Mouse (Mus musculus) ovary, postnatal 14 days (tissue): ENCODE measurements around the gene Gm4969.
"Not testable (repeated sequence)": the region's sequence is repeated elsewhere in the genome, so short reads cannot be mapped to it uniquely, and the experiment has no call there.

Experiments used
- DNase-seq: peaks from one replicate; pipeline ENCODE4 v3.0.0; 2022; ENCODE audit warnings: low spot score

Gene Gm4969

DNA sequence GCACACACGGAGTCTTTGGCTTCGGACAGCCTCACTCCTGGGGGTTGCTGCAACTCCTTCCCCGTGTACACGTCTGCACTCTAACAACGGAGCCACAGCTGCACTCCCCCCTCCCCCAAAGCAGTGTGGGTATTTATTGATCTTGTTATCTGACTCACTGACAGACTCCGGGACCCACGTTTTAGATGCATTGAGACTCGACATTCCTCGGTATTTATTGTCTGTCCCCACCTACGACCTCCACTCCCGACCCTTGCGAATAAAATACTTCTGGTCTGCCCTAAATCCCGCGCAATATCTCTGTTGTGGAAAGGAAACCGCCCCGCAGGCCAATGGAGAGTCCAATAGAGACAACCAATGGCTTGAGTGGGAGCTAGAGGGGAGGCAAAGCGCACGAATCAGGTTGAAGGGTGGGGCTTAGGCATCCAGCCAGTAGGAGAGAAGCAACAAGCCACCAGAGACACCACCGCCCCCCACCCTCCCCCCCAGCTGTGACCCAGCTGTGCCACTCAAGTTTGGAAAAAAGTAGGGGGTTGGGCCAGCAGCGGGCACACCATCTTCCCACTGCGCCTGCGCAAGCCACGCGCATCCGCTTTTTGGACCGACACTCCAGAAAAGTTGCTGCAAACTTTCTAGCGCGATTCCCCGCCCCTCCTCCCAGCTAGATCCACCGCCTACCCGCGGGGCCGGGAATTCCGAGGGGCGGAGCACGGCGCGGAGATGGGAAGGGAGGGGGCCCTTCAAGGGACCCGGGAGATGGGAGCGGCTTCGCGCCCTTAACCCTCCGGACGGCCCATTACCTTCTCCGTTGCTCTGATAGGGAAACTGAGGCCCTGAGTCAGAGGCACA, 24.4 kb downstream of the Gm4969 start:
- peak; percentile 93 for DNase-seq

DNA sequence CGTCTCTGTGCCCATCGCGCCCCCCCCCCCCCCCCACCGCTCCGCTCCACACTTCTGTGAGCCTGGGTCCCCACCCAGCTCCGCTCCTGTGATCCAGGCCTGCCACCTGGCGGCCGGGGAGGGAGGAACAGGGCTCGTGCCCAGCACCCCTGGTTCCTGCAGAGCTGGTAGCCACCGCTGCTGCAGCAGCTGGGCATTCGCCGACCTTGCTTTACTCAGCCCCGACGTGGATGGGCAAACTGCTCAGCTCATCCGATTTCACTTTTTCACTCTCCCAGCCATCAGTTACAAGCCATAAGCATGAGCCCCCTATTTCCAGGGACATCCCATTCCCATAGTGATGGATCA, 25.0 kb downstream of the Gm4969 start:
- DNase-seq = peak; percentile 89

DNA sequence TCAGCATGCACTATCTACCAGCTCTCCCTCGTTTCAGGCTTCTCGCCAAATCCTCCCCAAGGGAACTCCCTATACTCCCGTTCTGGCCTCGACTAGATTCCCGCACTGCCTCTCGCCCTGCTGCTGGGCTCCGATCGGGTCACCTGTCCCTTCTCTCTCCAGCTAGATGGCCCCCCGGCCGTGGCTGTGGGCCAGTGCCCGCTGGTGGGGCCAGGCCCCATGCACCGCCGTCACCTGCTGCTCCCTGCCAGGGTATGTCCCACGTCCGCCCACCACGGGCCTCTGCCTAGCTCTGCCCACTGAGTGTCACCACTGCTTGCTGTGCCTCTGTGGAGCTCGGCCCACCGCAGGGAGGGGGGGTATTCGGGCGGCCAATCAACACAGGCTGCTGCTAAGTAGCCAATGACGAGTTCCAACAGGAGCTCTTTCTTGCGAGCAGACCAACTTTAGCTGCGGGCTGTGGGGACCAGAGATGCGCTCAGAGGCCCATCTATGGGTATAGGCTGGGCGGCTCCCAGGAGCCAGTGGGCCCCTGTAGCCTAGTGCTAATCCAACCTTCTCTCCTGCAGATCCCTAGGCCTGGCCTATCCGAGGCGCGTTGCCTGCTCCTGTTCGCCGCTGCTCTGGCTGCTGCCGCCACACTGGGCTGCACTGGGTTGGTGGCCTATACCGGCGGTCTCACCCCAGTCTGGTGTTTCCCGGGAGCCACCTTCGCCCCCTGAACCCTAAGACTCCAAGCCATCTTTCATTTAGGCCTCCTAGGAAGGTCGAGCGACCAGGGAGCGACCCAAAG, 25.6 kb downstream of the Gm4969 start:
- DNase-seq = no peak

DNA sequence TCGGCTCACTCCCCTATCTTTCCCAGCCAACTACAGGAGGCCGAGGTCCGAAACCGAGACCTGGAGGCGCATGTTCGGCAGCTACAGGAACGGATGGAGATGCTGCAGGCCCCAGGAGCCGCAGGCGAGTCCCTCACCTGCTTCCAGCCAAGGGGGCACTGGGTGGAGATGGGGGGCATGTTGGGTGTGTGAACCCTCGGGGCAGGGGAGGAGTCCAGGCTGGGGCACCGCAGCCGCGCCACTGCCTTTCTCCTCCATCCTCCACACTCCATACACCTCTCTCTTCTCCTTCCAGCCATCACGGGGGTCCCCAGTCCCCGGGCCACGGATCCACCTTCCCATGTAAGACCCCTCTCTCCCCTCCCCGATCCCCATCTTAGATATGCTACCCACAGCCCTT, 26.3 kb downstream of the Gm4969 start:
- DNase-seq = no peak

DNA sequence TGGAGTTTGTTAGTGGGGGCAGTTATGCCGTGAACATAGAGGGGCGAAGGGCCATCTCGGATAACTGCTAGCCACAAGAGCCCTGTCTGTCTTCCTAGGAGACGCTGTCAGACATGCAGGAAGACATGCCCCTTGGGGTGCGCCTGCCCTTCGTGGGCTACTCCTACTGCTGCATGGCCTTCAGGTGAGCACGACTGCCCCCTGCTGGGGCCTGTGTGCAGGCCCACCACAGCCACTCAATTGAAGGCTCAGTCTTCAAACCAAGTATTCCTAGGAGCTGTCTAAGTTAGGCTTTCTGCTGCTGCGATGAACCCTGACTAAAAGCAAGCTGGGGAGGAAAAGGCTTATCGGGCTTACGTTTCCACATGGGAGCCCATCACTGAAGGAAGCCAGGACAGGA, 29.4 kb downstream of the Gm4969 start:
- no peak for DNase-seq

DNA sequence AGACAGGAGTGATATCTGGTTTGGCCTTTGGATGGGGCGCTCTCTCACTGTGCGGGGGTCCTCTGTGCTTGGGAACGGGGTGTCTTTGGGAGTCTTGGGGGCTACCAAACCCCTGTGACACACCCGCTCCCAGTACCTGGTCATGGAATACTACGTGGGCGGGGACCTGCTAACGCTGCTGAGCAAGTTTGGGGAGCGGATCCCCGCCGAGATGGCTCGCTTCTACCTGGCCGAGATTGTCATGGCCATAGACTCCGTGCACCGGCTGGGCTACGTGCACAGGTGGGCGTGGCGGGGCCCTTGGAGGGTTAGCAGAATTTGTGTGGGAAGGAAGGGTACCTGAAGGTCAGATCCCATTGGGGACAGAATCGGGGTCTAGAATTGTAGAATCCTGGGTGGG, 31.4 kb downstream of the Gm4969 start:
- no peak for DNase-seq

DNA sequence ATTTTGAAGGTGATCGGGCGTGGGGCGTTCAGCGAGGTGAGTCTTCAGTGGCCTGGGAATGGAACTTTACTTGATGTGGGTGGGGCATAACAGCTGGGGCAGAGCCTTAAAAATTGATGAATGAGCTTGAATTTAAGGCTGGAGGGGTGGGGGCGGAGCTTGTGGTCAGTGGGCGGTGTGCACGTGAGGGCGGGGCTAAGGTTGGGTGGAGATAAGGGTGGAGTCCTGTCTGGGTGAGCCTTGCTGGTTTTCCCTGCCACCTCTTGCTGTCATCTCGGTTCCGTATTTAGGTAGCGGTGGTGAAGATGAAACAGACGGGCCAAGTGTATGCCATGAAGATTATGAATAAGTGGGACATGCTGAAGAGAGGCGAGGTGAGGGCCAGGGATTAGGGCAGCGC, 32.1 kb downstream of the Gm4969 start:
- no peak for DNase-seq

DNA sequence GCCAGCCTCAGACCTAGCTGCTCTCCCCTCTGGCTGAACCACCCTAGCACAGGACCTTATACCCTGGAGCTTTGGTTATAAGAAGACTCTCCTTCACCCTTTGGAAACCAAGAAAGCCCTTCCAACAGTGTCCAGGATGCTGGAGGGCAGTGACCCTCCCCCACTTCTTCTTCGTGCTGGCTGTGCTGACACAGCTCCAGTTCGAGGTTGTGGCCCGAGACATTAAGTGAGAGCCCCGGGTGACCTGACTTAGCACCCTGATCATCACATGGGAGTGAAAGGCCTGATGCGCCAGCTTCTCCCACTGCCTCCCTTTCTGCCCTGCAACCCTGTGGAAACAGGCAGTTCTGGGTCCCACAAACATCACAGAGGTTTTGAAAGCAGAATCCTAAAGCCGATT, 32.7 kb downstream of the Gm4969 start:
- DNase-seq = no peak

DNA sequence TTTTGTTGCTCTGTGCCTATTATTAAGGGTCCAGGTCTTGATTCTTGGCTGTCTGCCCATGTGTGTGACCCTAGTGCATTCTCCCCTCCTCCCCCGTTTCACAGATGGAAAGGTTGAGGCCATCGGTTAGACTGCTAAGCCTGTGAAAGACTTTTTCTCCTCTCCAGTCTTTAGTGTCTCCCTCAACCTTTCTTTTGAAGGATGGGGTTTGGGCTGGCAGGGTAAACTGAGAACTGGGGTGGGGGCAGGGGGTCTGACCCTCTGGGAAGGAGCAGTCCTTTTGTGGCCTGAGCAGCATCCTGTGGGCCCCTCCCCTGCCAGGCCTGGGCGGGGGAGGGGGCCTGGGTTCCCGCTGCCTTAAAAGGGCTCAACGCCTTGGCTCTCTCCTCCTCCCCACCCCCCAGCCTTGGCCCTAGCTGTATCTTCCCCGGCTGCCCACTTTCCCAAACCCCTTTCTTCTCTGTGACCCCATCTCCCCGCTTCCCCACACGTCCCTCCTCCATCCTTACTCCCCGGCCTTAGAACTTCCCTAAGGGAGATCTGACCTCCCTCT, 33.2 kb downstream of the Gm4969 start:
- DNase-seq = no peak

DNA sequence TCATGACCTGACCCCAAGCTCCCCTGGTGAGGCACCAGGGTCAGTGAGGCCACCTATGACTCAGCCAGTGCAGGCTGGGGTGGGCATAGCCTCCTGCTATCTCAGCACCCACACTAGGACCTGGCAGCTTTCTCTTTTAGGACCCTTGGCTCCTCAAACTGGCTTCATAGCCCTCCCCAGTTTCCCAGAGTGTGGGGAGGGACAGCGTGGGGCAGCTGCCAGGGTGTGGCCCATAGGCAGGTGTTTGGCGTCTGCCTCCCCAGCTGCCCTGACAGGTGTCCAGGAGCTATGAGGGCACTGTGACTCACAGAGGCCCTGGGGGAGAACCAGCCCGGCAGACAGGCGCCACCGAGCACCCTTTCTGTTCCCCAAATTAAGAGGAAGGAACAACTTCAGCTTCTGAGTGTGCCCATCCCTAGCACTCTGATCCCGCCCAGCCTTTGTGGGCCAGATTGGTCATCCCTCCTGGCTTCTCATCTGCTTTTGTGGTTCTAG, 33.8 kb downstream of the Gm4969 start:
- no peak for DNase-seq

DNA sequence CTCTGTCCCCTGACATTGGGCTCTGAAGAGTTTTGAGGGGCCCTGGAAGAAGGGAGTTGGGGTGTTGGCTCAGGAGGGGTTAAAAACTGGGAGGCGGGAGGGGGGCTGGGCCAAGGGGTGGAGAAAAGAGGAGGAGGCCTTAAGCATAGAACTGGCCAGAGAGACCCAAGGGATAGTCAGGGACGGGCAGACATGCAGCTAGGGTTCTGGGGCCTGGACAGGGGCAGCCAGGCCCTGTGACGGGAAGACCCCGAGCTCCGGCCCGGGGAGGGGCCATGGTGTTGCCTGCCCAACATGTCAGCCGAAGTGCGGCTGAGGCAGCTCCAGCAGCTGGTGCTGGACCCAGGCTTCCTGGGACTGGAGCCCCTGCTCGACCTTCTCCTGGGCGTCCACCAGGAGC, 34.5 kb downstream of the Gm4969 start, which contains the start of gene Dmpk:
Dmpk (plus strand) TSS at position 149 of the 400 bp plus-strand sequence.
- DNase-seq = no peak

DNA sequence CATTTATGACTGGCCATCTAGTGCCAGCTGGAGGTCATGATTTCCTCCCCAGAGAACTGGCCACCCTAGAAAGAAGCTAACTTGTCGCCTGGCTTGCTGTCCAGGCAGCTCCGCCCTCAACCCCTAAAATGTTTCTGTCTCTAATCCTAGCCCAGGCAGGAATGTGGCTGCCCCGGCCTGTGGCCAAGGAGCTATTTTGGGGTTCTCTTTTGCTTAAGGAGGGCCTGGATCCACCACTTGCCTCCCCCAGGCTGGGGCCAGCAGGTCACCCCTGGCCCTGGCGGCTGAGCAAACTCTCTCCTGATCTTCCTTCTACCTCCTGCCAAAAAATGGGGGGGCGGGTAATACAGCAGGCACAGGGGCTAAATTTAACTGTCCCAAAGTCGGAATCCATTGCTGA, 35.1 kb downstream of the Gm4969 start:
- DNase-seq = no peak

DNA sequence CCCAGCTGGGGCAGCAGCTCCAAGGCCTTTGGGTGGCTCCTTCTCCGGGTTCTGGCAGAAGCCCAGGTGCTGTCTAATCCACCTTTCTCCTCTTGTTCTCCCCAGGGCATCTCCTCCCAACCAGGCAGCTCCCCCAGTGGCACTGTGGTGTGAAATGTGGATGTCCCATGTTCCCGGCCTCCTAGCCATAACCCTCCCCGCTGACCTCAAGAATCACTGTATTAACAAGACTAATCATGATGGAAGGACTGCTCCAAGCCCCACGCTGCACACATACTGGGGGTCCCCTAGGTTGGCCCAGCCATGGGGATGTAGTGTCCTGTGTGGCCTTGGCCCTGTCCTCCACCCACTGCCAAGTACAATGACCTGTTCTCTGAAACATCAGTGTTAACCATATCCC, 36.0 kb downstream of the Gm4969 start:
- no peak for DNase-seq

DNA sequence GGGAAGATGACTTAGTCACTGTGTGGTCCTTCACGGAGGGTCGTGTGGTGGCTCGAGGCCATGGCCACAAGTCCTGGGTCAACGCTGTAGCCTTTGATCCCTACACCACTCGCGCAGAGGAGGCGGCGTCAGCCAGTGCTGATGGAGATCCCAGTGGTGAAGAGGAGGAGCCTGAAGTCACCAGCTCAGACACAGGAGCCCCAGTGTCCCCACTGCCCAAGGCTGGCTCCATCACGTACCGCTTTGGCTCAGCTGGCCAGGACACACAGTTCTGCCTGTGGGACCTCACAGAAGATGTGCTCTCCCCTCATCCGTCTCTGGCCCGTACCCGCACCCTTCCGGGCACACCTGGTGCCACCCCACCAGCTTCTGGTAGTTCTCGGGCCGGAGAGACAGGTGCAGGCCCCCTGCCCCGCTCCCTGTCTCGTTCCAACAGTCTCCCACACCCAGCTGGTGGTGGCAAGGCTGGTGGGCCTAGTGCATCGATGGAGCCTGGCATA, 37.7 kb downstream of the Gm4969 start:
- no peak for DNase-seq

DNA sequence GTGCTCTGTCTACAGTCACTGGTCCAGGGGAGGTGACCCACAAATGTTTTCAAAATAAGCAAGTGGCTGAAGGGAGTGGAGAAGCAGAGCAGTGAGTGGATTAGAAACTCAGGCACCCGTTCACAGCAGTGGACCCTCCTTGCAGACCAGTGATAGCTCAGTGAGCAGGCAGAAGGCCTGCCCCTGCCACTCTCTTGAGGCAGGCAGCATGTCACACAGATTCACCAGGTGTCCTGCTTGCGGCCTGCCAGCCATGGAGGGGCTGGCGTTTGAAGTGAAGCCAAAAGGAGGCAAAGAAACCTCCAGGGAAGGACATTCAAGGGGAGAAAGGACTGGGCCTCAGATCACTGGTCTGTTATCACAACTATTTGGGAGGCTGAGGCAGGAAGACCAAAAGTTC, 39.4 kb downstream of the Gm4969 start:
- no peak for DNase-seq

DNA sequence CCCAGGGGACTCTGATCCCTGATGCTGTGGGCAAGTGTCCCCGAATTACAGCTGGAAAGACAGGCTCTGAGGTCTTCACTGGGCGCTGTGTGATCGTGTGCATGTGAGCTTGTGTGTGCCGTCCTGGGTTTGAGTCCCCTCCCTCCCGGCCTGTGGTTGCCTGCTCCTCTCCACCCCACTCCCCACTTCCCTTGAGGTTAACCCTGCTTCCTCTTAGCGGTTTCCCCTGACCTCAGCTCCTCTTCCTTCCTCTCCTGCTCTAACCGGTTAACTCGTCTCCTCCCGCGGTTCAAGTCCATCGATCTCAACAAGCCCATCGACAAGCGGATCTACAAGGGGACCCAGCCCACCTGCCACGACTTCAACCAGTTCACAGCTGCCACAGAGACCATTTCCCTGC, 40.4 kb downstream of the Gm4969 start:
- DNase-seq = no peak

DNA sequence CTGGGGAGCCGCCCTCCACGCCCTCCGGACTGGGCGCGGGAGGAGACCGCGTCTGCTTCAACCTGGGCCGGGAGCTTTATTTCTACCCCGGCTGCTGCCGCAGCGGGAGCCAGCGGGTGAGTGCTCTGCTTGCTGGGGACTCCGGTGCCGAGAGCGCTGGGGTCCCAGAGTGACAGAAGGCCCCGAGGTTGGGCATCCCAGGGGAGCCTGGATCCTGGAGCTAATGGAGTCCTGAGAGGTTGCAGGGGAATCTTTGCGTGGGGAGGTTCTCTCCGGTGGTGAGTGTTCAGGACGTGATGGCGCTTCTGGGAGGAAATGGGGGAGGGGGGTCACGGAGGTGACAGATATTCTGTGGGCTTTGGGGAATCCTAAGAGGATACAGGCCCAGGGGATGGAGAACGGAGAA, 41.6 kb downstream of the Gm4969 start:
- DNase-seq = no peak

DNA sequence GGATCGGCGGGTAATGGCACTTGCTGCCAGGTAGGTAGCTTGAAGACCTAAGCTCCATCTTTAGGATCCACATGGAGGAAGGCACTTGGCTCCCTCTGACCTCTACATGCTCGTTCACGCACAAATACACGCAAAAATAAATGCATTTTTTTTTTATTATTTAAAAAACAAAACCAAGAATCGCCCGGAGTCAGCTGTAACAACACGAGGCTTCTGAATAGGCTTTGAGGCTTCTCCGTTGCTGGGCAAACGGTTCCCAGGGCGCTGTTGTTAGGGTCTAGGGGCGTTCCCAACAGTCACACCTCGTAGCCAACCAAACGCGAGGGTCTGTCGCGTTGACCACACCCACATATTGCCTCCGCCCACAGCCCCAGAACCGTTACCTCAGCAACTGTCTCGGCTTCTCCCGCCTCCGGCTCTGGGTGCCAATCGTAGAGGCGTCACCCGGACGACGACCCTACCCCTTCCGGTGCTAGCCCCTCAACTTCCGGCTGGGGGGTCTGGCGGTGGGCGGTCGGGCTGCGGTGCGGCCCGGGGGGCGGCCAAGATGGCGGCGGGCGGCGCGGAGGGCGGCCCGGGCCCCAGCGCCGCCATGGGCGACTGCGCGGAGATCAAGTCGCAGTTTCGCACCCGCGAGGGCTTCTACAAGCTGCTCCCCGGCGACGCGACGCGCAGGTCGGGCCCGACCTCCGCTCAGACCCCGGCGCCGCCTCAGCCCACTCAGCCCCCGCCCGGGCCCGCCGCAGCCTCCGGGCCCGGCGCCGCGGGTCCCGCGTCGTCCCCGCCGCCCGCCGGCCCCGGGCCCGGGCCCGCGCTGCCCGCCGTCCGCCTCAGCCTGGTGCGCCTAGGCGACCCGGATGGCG, 42.2 kb downstream of the Gm4969 start, which contains the start of gene Dmwd:
Dmwd (plus strand) TSS at position 505 of the 863 bp plus-strand sequence.
- DNase-seq = peak; percentile 89

DNA sequence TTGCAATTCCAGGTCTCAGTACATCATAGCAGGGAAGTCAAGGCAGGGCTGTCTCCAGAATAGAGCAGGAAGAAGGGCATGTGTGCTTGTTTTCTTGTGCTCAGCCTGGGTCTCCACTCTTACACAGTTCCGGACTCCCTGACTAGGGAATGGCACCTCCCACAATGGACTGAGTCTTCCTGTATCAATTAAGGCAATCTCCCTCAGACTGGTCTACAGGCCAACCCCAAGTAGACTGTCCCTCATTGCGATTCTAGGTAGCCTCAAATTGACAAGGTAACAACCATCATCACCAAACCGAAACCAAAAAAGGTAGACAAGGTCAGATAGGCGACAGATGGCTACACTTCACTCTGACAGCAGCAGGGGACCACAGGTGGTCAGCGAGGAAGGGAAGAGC, 42.9 kb downstream of the Gm4969 start:
- DNase-seq = no peak

DNA sequence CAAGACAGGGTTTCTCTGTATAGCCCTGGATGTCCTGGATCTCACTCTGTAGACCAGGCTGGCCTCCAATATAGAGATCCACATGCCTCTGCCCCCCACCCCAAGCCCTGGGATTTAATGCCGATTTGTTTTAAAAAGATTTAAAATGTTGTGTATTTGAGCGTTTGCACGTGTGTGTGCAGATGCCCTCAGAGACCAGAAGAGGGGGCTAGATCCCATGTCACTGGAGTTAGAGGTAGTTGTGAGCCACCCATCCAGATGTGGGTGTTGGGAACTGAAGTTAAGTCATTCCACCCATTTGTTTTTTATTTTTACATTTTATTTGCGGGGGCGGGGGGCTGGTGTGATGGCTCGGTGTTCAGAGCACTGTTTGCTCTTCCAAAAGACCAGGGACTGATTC, 43.7 kb downstream of the Gm4969 start:
- DNase-seq = no peak

DNA sequence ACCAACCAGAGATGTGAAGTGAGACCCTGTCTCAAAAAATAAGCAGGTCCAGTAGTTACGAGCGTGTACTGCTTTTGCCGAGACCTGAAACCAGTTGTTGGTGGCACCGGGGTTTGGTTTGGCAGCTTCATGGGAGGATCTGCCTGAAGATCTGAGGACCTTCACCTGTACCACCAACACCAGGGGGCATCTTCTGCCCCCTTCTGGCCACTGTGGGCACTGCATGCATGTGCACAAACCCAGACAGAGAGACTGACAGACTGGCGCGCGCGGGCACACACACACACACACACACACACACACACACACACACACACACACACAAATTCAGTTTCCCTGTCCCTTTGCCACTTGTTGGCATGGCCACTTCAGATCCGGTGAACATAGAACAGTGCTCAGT, 44.7 kb downstream of the Gm4969 start:
- DNase-seq = no peak

DNA sequence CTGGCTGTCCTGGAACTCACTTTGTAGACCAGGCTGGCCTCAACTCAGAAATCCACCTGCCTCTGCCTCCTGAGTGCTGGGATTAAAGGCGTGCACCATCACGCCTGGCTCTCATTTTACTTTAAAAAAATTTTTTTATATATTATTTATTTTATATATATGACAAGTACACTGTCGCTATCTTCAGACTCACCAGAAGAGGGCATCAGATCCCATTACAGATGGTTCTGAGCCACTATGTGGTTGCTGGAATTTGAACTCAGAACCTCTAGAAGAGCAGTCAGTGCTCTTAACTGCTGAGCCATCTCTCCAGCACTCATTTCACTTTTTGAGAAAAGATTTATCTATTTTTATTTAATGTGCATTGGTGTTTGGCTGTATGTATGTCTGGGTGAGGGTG, 47.1 kb downstream of the Gm4969 start:
- not testable (repeated sequence) for DNase-seq
